Mouse (Mus musculus) ES-Bruce4 (cell line): ENCODE measurements at regions not wholly inside any gene's neighbourhood (a gene's known extent, or its start where the extent isn't known, plus 50 kb on each side); places are given as distances from the start of the nearest gene placed in this dataset.

Source experiments
- CTCF ChIP-seq: IDR thresholded peaks from one replicate; pipeline ENCODE4 v1.8.1; 2011; ENCODE audit warnings: low read depth, low read length
- EP300 ChIP-seq: IDR thresholded peaks from 2 replicates; pipeline ENCODE4 v1.6.1; 2011; ENCODE audit warnings: low read depth, low read length; ENCODE audit not compliant: insufficient read depth
- POLR2A ChIP-seq: IDR thresholded peaks from one replicate; pipeline ENCODE4 v1.8.1; 2011; ENCODE audit warnings: low read length; ENCODE audit not compliant: insufficient read depth

DNA sequence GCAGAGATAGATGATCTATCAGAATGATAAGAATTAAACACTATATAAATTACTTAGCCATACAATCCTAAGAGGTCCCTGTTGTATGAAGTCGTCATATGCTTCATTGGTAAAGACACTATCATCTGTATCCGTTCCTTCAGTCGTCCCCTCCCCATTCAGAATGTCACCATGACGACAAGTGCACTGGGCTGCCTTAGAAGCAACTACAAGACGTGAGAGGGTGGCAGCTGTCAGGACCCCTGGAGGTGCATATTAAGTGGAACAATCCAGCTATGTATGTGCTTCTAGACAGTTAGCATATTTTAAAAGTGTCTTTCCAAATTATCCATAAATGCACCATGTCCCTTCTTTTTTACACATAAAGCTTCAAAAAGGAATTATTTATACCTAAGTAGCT, 343.0 kb upstream of the 5930422O12Rik start:
- no peak for TF ChIP-seq CTCF
- TF ChIP-seq EP300 = no peak
- TF ChIP-seq POLR2A = no peak
